ENCODE assay signal across 26 mouse cellular contexts in genomic region chr14:83752477-83752876, GRCm38 (mm10).
"Had no signal": no experiment of that assay in that cellular context is flagged by ENCODE, and none has a peak within 500 bp of the region (broad histone marks: within the 10 kb centered on the region; RNA-seq: fewer than 3 reads in every experiment).

No protein-coding gene starts in this region.

- H3K27me3 ChIP-seq: embryonic facial prominence, embryonic 12.5 days; embryonic facial prominence, embryonic 13.5 days; embryonic facial prominence, embryonic 15.5 days; forebrain, embryonic 12.5 days; forebrain, embryonic 13.5 days; forebrain, embryonic 15.5 days; heart, embryonic 12.5 days had no signal

- H3K9ac ChIP-seq: embryonic facial prominence, embryonic 12.5 days; embryonic facial prominence, embryonic 13.5 days; embryonic facial prominence, embryonic 15.5 days; forebrain, embryonic 12.5 days; forebrain, embryonic 13.5 days; forebrain, embryonic 15.5 days; forebrain, postnatal 0 days; heart, embryonic 12.5 days had no signal

- H3K27ac ChIP-seq: embryonic facial prominence, embryonic 10.5 days; embryonic facial prominence, embryonic 12.5 days; embryonic facial prominence, embryonic 13.5 days; embryonic facial prominence, embryonic 15.5 days; forebrain, embryonic 12.5 days; forebrain, embryonic 13.5 days; forebrain, embryonic 15.5 days; gastrocnemius, adult 2 months; heart, adult 2 months; heart, embryonic 10.5 days had no signal

- DNase-seq: cerebellum, postnatal 10 days; cerebellum, postnatal 14 days; cerebellum, postnatal 25 days; cerebellum, postnatal 36 days; embryo, embryonic 11 days; forebrain, postnatal 0 days; gastrocnemius, adult 2 months; gastrocnemius, postnatal 10 days; gastrocnemius, postnatal 14 days; gastrocnemius, postnatal 25 days; gastrocnemius, postnatal 36 days; heart, adult 11 months; heart, adult 18-20 months; heart, adult 2 months had no signal

- H3K4me1 ChIP-seq: embryonic facial prominence, embryonic 10.5 days; embryonic facial prominence, embryonic 12.5 days; embryonic facial prominence, embryonic 13.5 days; embryonic facial prominence, embryonic 15.5 days; forebrain, embryonic 12.5 days; forebrain, embryonic 13.5 days; forebrain, embryonic 15.5 days; heart, embryonic 10.5 days; heart, embryonic 12.5 days had no signal

- H3K9me3 ChIP-seq: embryonic facial prominence, embryonic 10.5 days; embryonic facial prominence, embryonic 12.5 days; embryonic facial prominence, embryonic 13.5 days; embryonic facial prominence, embryonic 15.5 days; forebrain, embryonic 12.5 days; forebrain, embryonic 13.5 days; forebrain, embryonic 15.5 days; heart, embryonic 10.5 days; heart, embryonic 12.5 days had no signal

- H3K4me3 ChIP-seq: embryonic facial prominence, embryonic 10.5 days; embryonic facial prominence, embryonic 12.5 days; embryonic facial prominence, embryonic 13.5 days; embryonic facial prominence, embryonic 15.5 days; erythroblast, embryonic 14.5 days; forebrain, embryonic 12.5 days; forebrain, embryonic 13.5 days; forebrain, embryonic 15.5 days; gastrocnemius, adult 2 months; heart, adult 2 months; heart, embryonic 10.5 days; heart, embryonic 12.5 days had no signal

- ATAC-seq: forebrain, embryonic 13.5 days; forebrain, embryonic 14.5 days; forebrain, embryonic 15.5 days; forebrain, embryonic 16.5 days; forebrain, postnatal 0 days had no signal

- H3K36me3 ChIP-seq: embryonic facial prominence, embryonic 10.5 days; embryonic facial prominence, embryonic 12.5 days; embryonic facial prominence, embryonic 13.5 days; embryonic facial prominence, embryonic 15.5 days; forebrain, embryonic 12.5 days; forebrain, embryonic 15.5 days; heart, embryonic 10.5 days; heart, embryonic 12.5 days had no signal
